Mouse (Mus musculus): ENCODE results near the gene Fam120c.

- no peak for TF ChIP-seq CTCF (IDR thresholded peaks at IDR 0.05; ENCODE audit: borderline replicate concordance, insufficient read depth, low read length)
- TF ChIP-seq POLR2A (IDR thresholded peaks at IDR 0.05; ENCODE audit: low read depth, low read length), result no peak
Measured at GRCm38 (mm10) chrX:151518181-151518580, 174.2 kb downstream of the Fam120c start.

Data from embryonic fibroblast, embryonic 13.5 days (primary cell).